Mouse (Mus musculus) heart, postnatal 0 days (tissue): ENCODE results near the gene Slc28a1.

Experiments
- CTCF ChIP-seq: IDR thresholded peaks from 2 replicates; pipeline ENCODE4 v1.5.1; 2016; ENCODE audit warnings: antibody characterized with exemption, control low read depth, low read depth
- EP300 ChIP-seq: IDR thresholded peaks from 2 replicates; pipeline ENCODE4 v1.6.1; 2016; ENCODE audit warnings: antibody characterized with exemption, low read depth

DNA sequence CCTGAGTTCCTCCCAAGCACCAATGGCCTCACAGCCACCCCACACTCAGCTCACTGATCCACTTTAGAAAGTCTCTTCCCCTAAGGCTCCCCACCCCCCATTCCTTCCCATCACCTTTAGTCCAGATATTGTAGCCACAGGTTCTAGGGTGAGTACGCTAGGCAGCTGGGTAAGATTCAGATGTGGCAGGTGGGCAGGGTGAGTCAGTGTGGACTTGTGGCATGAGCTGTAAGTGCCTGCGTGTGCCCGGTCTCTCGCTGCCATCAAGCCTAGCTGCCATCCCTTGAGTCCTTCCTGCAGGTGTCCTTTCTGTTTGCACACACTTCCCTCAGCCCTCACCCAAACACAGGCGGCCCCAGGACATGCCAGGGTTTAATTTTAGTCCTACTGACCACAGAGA is 14.3 kb upstream of the Slc28a1 start:
- no peak for TF ChIP-seq CTCF
- TF ChIP-seq EP300 = no peak
